Comparison of ENCODE assay signal across 19 mouse cellular contexts in genomic region chr1:24517462-24517861, GRCm38 (mm10).
"Had no signal": no experiment of that assay in that cellular context is flagged by ENCODE, and none has a peak within 500 bp of the region (broad histone marks: within the 10 kb centered on the region; RNA-seq: fewer than 3 reads in every experiment).

No protein-coding gene starts in this region.

- H3K9me3 ChIP-seq: limb, embryonic 12.5 days; liver, embryonic 12.5 days; liver, embryonic 15.5 days; lung, embryonic 15.5 days; midbrain, embryonic 12.5 days; neural tube, embryonic 13.5 days had no signal

- H3K27me3 ChIP-seq: limb, embryonic 12.5 days; liver, embryonic 12.5 days; liver, embryonic 15.5 days; lung, embryonic 15.5 days; midbrain, embryonic 12.5 days; neural tube, embryonic 13.5 days had no signal

- DNase-seq: kidney, adult 2 months; kidney, postnatal 25 days; layer of hippocampus, postnatal 36 days; liver; lung, adult 18-20 months; lung, postnatal 10 days; lung, postnatal 36 days; thymus, adult 18-20 months; thymus, postnatal 14 days; thymus, postnatal 4 days had no signal

- H3K4me2 ChIP-seq: limb, embryonic 12.5 days; liver, embryonic 12.5 days; liver, embryonic 15.5 days; lung, embryonic 15.5 days; midbrain, embryonic 12.5 days; neural tube, embryonic 13.5 days had no signal

- H3K4me1 ChIP-seq: liver, embryonic 12.5 days; liver, embryonic 15.5 days; lung, embryonic 15.5 days; midbrain, embryonic 12.5 days; neural tube, embryonic 13.5 days had no signal

- H3K9ac ChIP-seq: limb, embryonic 12.5 days; liver, embryonic 12.5 days; liver, embryonic 15.5 days; lung, embryonic 15.5 days; midbrain, embryonic 12.5 days; neural tube, embryonic 13.5 days had no signal

- ATAC-seq: intestine, postnatal 0 days; liver, embryonic 12.5 days had no signal

- H3K27ac ChIP-seq: kidney, postnatal 0 days; left cerebral cortex, adult 2 months; limb, embryonic 12.5 days; liver, embryonic 12.5 days; liver, embryonic 15.5 days; lung, embryonic 15.5 days; midbrain, embryonic 12.5 days; neural tube, embryonic 13.5 days had no signal

- H3K4me3 ChIP-seq: left cerebral cortex, adult 2 months; limb, embryonic 12.5 days; liver, embryonic 12.5 days; liver, embryonic 15.5 days; lung, embryonic 15.5 days; midbrain, embryonic 12.5 days; neural tube, embryonic 13.5 days had no signal

- H3K36me3 ChIP-seq: limb, embryonic 12.5 days; liver, embryonic 12.5 days; liver, embryonic 15.5 days; lung, embryonic 15.5 days; midbrain, embryonic 12.5 days; neural tube, embryonic 13.5 days had no signal
